Comparison of ENCODE assay signal across 8 mouse cellular contexts in genomic region chr6:83427968-83428731, GRCm38 (mm10). TPM values are rescaled to one million over a fixed set of nuclear protein-coding genes. Genes with fewer than 3 reads are reported as not detected.
DNase-seq lines count a peak whose midpoint lies in the region; ATAC-seq lines count a peak whose summit lies in the region.

No protein-coding gene starts in this region.

- 0 out of 2 replicates have a peak overlapping the region, but pooled peaks have one; percentile 6 for H3K4me2 ChIP-seq in intestine, embryonic 15.5 days (replicated peaks)
- H3K4me2 ChIP-seq in limb, embryonic 13.5 days (replicated peaks) = no peak overlapping the region; the same call in 1 of the 2 replicates

- H3K27ac ChIP-seq in intestine, embryonic 15.5 days = peak overlapping the region; percentile 79
- peak overlapping the region; percentile 72; the same call in 1 of the 2 replicates for H3K27ac ChIP-seq in limb, embryonic 13.5 days

- H3K27me3 ChIP-seq in intestine, embryonic 15.5 days (replicated peaks) = no peaks in the 10 kb centered on the region
- no peaks in the 10 kb centered on the region for H3K27me3 ChIP-seq in limb, embryonic 13.5 days

- peaks cover 43% of the 10 kb centered on the region for H3K4me1 ChIP-seq in intestine, embryonic 15.5 days (replicated peaks)
- H3K4me1 ChIP-seq in limb, embryonic 13.5 days = peaks cover 56% of the 10 kb centered on the region

- 0 out of 2 replicates have a peak, but pooled peaks cover 2% of the 10 kb centered on the region for H3K36me3 ChIP-seq in intestine, embryonic 15.5 days
- H3K36me3 ChIP-seq in limb, embryonic 13.5 days = peaks cover 36% of the 10 kb centered on the region

- ATAC-seq in granulocyte monocyte progenitor cell, adult 5-6 weeks (replicated peaks; ENCODE audit: poor library complexity, severe bottlenecking) = 0 out of 2 replicates have a peak, but pooled peaks have one; percentile 21
- peak; percentile 66 for ATAC-seq in intestine, embryonic 15.5 days
- ATAC-seq in limb, embryonic 13.5 days (ENCODE audit: low FRiP score, low read depth) = peak; percentile 70
- no peak for ATAC-seq in erythroblast, adult 5-6 weeks (replicated peaks; ENCODE audit: low FRiP score, poor library complexity, severe bottlenecking)

- no peak overlapping the region for H3K9ac ChIP-seq in intestine, embryonic 15.5 days
- no peak overlapping the region for H3K9ac ChIP-seq in limb, embryonic 13.5 days

- H3K4me3 ChIP-seq in intestine, embryonic 15.5 days (replicated peaks) = no peak overlapping the region
- H3K4me3 ChIP-seq in limb, embryonic 13.5 days = no peak overlapping the region

- H3K9me3 ChIP-seq in intestine, embryonic 15.5 days = no peaks in the 10 kb centered on the region
- H3K9me3 ChIP-seq in limb, embryonic 13.5 days = no peaks in the 10 kb centered on the region

- 31% methylated on average over 5 of the region's 5 CpGs for WGBS in intestine, embryonic 15.5 days
- WGBS in limb, embryonic 13.5 days = 33% methylated on average over 5 of the region's 5 CpGs

- peak; percentile 48 for DNase-seq in retina, postnatal 1 day
- no peak for DNase-seq in retina, embryonic 14.5 days (ENCODE audit: low spot score)
- peak; percentile 83 for DNase-seq in cerebellum, adult 8-10 months
- DNase-seq in right cerebral cortex, postnatal 4 days = peak; percentile 59

RNA-seq across cellular contexts. Expression of gene Tet3, which starts 30.7 kb away (rescaled TPM):
- total RNA-seq in granulocyte monocyte progenitor cell, adult 5-6 weeks (2014; fragmentation: Nextera tagmentation) = 35.6 and 46.9 TPM in 2 replicates
- 13.4 and 17.5 TPM in 2 replicates for total RNA-seq in granulocyte monocyte progenitor cell, adult 5-6 weeks (2017)
- polyA plus RNA-seq in intestine, embryonic 15.5 days (2015; fragmentation: Nextera tagmentation; extraction: Ambion mirVana) = 41.8 and 42.8 TPM in 2 replicates
- 51.6 and 63.1 TPM in 2 replicates for polyA plus RNA-seq in limb, embryonic 13.5 days (2015; fragmentation: Nextera tagmentation; extraction: Ambion mirVana)
- 29.6 and 35.1 TPM in 2 replicates for total RNA-seq in erythroblast, adult 5-6 weeks (2015; ENCODE audit: low replicate concordance)
- total RNA-seq in erythroblast, adult 5-6 weeks (2017; ENCODE audit: low replicate concordance) = 24.9 and 25.5 TPM in 2 replicates
